Mouse (Mus musculus) lung, postnatal 4 days (tissue): ENCODE measurements around the gene Fxyd1.
A peak's percentile ranks its signal among the peaks of the same experiment; 100 is the strongest.

Experiments used
- DNase-seq, 2 experiments: peaks; one replicate each; pipeline ENCODE4 v3.0.0; 2021

Fxyd1 gene

GRCm38 (mm10) chr7:31057071-31057470 lies at the start of gene Fxyd1:
TSS of gene Fxyd1 (minus strand) at chr7:31057199.
- DNase-seq, result no peak

- DNase-seq, result no peak
Observed at GRCm38 (mm10) chr7:31106166-31106565, 49.2 kb upstream of the Fxyd1 start.

GRCm38 (mm10) chr7:31105061-31105768 lies 48.2 kb upstream of the Fxyd1 start:
- peak in 1 of 2 experiments; percentile 66 for DNase-seq

- DNase-seq, result no peak
Observed at GRCm38 (mm10) chr7:31100786-31101185, 43.8 kb upstream of the Fxyd1 start.

GRCm38 (mm10) chr7:31099612-31099982 lies 42.6 kb upstream of the Fxyd1 start:
- no peak for DNase-seq

- DNase-seq, result no peak
Observed at GRCm38 (mm10) chr7:31098697-31099611, 42.0 kb upstream of the Fxyd1 start.

- DNase-seq, result peak; percentile 93
Observed at GRCm38 (mm10) chr7:31097583-31098248, 40.7 kb upstream of the Fxyd1 start.

- DNase-seq, result no peak
Observed at GRCm38 (mm10) chr7:31096892-31097564, 40.0 kb upstream of the Fxyd1 start.

GRCm38 (mm10) chr7:31094774-31095501 lies 37.9 kb upstream of the Fxyd1 start:
- DNase-seq, result peak; percentile 48 to 80

GRCm38 (mm10) chr7:31089721-31090120 lies 32.7 kb upstream of the Fxyd1 start:
- no peak for DNase-seq

GRCm38 (mm10) chr7:31088206-31088605 lies 31.2 kb upstream of the Fxyd1 start:
- no peak for DNase-seq

- no peak for DNase-seq
Observed at GRCm38 (mm10) chr7:31087262-31087661, 30.3 kb upstream of the Fxyd1 start.

GRCm38 (mm10) chr7:31086175-31086755 lies 29.3 kb upstream of the Fxyd1 start:
- no peak for DNase-seq

GRCm38 (mm10) chr7:31085171-31085570 lies 28.2 kb upstream of the Fxyd1 start:
- DNase-seq, result no peak

GRCm38 (mm10) chr7:31084140-31084539 lies 27.1 kb upstream of the Fxyd1 start:
- DNase-seq, result no peak

GRCm38 (mm10) chr7:31082831-31083588 lies 26.0 kb upstream of the Fxyd1 start:
- DNase-seq, result peak in 1 of 2 experiments; percentile 47

- DNase-seq, result no peak
Observed at GRCm38 (mm10) chr7:31082106-31082505, 25.1 kb upstream of the Fxyd1 start.

- no peak for DNase-seq
Observed at GRCm38 (mm10) chr7:31081106-31081505, 24.1 kb upstream of the Fxyd1 start.

- no peak for DNase-seq
Observed at GRCm38 (mm10) chr7:31080611-31081010, 23.6 kb upstream of the Fxyd1 start.

- DNase-seq, result no peak
Observed at GRCm38 (mm10) chr7:31079670-31080069, 22.7 kb upstream of the Fxyd1 start.

- peak in 1 of 2 experiments; percentile 59 for DNase-seq
Observed at GRCm38 (mm10) chr7:31077885-31078445, 21.0 kb upstream of the Fxyd1 start.
